Mouse (Mus musculus): Measurements from ENCODE around the gene Tmem109.

Gene Tmem109

GRCm38 (mm10) chr19:10839010-10839892 is 42.5 kb downstream of the Tmem109 start, which contains the start of gene Slc15a3:
TSS of gene Slc15a3 (plus strand) at chr19:10839727.
- DNase-seq: no peak

GRCm38 (mm10) chr19:10835671-10836070 is 46.1 kb downstream of the Tmem109 start:
- no peak for DNase-seq

- no peak for DNase-seq
These were observed 48.2 kb downstream of the Tmem109 start for GRCm38 (mm10) chr19:10833611-10834010.

- no peak for DNase-seq
These were observed 49.8 kb downstream of the Tmem109 start for GRCm38 (mm10) chr19:10832030-10832429.

- peak; percentile 96 for DNase-seq
These were observed 50.4 kb downstream of the Tmem109 start for GRCm38 (mm10) chr19:10831424-10831823.

- DNase-seq: no peak
These were observed 52.2 kb downstream of the Tmem109 start, which contains the start of gene Cd6 for GRCm38 (mm10) chr19:10829436-10830175. TSS of gene Cd6 (minus strand) at chr19:10830058.

- DNase-seq: no peak
These were observed 53.5 kb downstream of the Tmem109 start for GRCm38 (mm10) chr19:10828321-10828720.

- DNase-seq: no peak
These were observed 57.7 kb downstream of the Tmem109 start for GRCm38 (mm10) chr19:10824061-10824460.

GRCm38 (mm10) chr19:10822534-10822933 is 59.3 kb downstream of the Tmem109 start:
- no peak for DNase-seq

- no peak for DNase-seq
These were observed 60.5 kb downstream of the Tmem109 start for GRCm38 (mm10) chr19:10821319-10821718.
